Mouse (Mus musculus) B cell, adult 2 months (primary cell): ENCODE data around the gene Olfr181.

ENCODE experiments used
- DNase-seq, 2 experiments: peaks; one replicate each; pipeline ENCODE4 v3.0.0; 2022

The Olfr181 gene

DNA sequence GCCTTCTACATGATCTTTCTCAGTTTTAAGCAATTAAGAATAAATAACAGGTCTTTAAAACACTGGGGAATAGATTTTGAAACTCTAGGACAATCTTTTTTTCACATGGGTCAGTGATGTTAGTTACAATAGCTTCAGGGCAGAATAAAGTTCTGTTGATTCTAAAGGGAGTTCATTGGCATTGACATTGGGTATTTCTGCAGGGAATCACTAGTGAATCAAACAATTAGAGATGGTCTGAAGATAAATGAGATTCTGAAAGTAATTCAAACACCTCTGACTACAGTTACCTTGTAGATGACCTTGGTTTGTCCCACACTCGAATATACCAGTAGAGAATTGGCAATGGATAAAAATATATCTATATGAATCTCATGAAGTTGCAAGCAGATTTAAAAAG is at the start of gene Olfr181:
Gene Olfr181 (minus strand): TSS at position 101 of the 400 bp plus-strand sequence.
- DNase-seq, result no peak

GRCm38 (mm10) chr16:58929292-58929691 is 737 bp upstream of the Olfr181 start, which contains the start of gene Olfr180:
Gene Olfr180 (minus strand): TSS chr16:58929392.
- DNase-seq, result no peak

GRCm38 (mm10) chr16:58891963-58892362 is 36.6 kb downstream of the Olfr181 start, which contains the start of gene Olfr178:
Gene Olfr178 (minus strand): TSS chr16:58892063.
- no peak for DNase-seq

DNA sequence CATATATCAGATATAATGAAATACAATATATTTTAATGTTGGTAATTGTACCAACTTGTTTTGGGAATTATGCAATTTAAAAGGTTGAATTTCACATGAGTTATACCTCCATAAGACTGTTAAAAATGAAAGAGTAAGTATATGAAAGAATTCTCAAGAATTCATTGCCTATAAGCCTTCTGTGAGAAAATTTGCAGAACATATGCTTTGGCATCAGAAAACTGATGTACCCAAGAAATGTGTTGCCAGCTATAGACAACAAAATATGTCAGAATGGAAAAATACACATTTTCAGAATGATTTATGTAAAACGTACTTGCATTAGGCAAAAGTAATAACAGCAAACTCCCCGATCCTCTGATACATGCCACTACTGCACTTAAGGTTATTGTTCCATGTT is 44.1 kb downstream of the Olfr181 start:
- DNase-seq, result no peak
